Mouse (Mus musculus): ENCODE measurements around the gene Gm10647.

DNA sequence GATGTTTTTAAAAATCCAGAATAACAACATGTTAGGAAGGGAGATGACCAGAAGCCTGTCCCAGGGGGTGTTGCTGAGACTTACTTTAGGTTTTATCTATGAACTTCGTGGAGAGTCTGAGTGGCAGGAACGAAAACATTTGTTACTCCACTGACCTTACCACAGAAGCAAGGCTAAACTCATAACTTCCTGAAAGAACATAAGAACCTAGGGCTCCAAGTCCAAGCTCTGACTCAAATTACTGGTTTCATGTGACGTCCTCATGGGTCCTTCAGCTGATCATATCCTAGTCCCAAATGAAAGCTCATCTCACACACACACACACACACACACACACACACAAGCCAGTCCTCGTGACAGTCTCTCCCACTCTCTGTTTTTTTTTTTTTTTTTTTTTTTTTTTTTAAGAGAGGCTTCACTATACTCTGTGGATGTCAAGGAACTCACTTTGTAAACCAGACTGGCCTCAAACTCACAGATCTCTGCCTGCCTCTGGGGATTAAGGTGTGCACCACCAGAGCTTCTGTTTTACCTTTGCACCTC lies 35.6 kb downstream of the Gm10647 start:
- TF ChIP-seq CTCF (IDR thresholded peaks at IDR 0.05; ENCODE audit: borderline replicate concordance, insufficient read depth, low read depth, low read length) (no peak), POLR2A (IDR thresholded peaks at IDR 0.05; ENCODE audit: borderline replicate concordance, insufficient read depth, low read length) (no peak)
